Mouse (Mus musculus): ENCODE results near the gene Hdac2.
A peak's percentile ranks its signal among the peaks of the same experiment; 100 is the strongest.

Gene Hdac2

DNA sequence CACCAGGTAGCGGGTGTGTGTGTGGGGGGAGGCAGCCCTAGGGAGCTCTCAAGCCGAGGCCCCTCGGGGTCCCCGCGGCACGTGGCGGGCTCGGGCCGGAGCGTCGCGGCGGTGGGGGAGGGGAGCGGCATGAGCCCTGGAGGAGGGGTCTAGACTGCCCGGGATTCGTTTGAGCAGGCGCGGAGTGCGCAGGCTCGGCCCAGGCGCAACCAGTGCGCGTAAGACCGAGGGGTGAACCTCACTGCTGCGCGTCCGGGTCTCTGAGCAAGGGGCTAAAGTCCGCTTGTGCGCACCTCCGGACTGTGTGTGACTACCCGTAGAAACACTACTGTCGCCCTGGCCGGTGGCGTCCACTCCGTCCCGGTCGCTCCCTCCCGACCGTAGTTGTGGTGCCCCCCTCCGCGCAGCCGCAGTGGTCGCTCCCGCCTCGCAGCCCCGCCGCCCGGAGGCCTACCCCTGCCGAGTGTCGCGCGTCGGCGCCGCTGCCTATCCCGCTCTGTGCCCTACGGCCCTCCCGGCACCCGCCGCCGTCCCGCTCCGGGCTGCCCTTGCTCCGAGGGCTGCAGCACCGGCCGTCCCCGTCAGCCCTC is at the start of gene Hdac2:
Gene Hdac2 (plus strand): TSS at position 459 of the 590 bp plus-strand sequence.
- DNase-seq, result peak; percentile 91 to 95

GRCm38 (mm10) chr10:36928212-36928611 is 46.1 kb upstream of the Hdac2 start:
- no peak for DNase-seq

DNA sequence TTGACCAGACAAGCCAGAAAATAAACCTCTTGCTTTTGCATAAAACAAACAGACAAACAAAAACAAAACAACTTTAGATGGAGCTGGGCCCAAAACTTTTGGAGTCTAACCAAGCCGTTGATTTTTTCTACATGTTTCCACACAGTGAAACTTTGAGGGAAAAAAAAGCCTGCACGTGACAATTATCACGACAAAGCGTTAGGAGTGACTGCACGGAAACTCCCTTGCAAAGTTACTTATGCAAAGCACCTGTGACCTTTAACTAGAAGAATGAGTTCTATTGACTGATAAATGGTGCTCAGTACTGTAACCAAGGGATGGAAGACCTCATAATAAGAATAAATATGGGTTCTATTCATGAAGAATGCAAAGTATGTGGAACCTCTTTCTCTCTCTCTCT is 38.5 kb upstream of the Hdac2 start:
- no peak for DNase-seq

DNA sequence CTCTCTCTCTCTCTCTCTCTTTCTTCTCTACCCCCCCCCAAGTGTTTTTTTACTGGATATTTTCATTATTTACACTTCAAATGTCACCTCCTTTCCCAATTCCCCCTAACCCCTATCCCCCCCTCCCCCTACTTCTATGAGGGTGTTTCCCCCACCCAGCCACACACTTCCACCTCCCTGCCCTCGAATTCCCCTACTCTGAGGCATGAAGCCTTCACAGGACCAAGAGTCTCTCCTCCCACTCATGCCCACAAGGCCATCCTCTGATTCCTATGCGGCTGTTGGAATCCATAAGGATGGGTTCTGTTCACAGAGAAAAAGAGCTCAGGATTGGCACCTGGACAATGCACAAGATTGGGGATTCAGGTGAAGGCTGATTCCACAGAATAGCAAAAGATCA is 38.1 kb upstream of the Hdac2 start:
- no peak for DNase-seq

GRCm38 (mm10) chr10:36951742-36952141 is 22.6 kb upstream of the Hdac2 start:
- DNase-seq, result no peak

GRCm38 (mm10) chr10:36952622-36953021 is 21.7 kb upstream of the Hdac2 start:
- DNase-seq, result no peak

DNA sequence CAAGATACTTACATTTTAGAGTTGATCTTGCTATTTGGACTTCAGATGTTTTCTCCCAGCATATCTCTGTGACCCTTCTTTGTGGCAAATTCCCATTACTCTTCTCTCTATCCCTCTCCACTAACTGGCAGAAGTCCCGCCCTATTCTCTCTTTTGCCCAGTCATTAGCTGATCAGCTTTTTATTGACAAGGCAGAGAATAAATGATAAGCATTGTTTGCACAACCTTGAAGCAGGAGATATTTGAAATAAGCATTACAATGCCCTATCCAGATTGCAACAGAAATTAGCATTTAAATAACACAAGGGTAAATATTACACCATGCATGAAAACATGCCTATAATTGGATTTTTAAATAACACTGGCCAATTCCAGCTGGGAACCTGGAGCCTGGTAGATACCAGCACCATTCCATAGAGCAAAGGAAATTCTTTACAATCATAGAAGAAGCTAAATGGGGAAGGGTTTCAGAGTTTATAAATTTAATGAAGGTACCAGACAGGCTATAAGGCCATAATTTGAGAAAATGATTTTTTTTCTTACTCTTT is 14.7 kb upstream of the Hdac2 start:
- DNase-seq, result no peak

DNA sequence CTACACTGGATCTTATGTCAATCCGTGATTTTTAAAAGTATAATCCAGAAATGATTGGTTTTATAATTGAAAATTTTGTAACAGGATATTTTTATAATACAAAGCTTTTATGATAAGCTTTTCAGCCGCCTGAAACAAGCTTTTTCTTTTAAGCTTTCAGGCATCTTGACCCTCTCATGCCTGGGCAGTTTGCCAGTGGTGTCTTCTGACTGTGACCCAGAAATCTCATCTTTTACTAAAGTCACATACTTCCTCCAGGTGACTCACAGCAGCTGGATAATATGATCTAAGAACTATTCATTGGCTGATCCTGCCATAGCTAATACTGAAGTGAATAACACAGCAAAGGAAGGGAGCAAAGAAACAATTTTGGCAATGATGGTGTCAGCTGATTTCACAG is 9.9 kb upstream of the Hdac2 start:
- DNase-seq, result peak in 1 of 2 experiments; percentile 13

DNA sequence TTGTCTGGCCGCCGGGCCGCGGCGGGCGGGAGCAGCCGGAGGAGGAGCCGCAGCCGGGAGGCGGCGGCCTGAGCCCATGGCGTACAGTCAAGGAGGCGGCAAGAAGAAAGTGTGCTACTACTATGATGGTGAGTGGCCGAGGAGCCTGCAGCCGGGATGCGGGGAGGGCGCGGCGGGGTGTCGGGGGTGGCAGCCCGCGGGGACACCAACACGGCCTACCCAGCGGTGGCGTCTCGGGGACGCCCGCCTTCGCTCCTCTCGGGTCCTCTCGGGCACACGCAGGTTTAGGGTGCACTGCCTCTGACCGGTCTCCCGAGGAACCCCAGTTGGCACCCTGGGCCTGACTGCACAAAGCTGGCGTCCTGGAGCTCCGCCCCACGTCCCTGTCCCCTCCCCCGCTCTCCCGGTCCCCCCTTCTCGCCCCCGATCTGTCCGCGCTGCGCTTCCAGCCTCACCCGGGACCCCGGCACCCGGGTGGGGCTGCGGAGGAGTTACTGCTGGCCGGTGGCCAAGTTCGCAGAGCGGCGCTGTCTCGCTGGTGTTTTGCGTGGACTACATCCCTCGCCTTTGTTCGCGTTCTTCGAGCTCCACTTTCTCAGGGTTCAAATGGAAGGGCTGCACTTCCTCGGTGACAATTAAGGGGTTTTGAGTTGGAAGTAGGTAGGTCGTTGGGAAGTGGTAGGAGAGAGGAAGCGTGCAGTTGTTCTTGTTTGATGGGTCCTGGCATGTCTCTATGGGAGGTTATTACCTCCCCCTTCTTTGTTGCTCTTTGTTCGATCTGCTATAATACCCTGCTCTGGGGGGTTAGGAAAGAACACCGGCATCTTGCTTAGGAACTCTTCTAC is 554 bp downstream of the Hdac2 start:
- DNase-seq, result peak; percentile 75 to 85

DNA sequence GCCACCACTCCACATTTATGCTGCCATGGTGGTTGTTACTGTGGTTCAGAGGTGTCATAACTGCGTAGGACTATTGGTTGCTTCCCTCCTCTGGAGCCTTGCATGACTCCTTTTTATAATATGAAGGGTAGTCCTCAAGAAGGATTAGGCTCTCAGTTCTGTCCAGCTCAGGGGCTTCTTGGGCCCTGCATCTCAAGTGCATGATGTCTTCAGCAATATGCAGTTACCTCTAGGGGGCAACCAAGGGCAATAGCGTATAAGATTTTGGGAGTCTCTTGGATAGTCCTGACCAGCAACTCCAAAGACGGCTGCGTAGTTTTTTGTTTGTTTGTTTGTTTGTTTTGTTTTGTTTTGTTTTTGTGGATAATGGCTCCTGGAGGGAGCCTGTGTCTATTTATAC is 7.5 kb downstream of the Hdac2 start:
- DNase-seq, result no peak

- no peak for DNase-seq
Measured at GRCm38 (mm10) chr10:36992149-36992548, 17.8 kb downstream of the Hdac2 start.

DNA sequence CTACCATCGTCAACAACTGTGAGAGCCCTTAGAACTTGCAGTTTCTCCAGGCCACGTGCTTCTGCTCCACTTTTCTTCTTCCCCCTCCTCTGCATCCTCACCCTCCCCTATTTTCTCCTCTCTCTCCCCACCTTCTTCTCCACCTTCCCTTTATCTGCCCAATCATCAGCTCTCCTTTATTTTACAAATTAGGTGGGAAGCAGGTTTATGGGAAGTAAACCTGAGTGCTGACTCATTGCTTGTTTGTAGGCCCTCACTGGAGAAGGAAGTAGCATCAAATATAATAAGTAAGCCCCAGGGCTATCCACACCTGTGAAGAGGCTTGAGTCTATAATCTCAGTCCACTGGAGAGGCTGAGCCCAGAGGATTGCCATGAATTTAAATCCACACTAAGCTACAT is 26.5 kb downstream of the Hdac2 start:
- DNase-seq, result no peak

GRCm38 (mm10) chr10:37014274-37015107 is 40.1 kb downstream of the Hdac2 start:
- peak; percentile 79 to 81 for DNase-seq

DNA sequence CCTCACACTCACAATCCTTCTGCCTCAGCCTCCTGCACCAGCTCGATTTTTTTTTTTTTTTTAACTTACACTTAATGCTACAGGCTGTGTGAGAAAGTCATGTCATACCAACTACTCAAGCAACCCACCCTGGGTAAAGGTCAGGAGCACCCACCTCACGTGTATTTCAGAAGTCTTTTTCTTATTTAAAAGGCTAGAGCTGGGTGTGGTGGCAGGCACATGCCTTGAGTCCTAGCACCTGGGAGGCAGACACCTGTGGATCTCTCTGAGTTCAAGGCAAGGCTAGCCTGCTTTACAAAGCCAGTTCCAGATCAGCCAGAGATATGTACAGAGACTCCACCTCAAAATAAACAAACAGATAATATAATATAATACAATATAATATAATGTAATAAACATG is 41.4 kb downstream of the Hdac2 start:
- no peak for DNase-seq

DNA sequence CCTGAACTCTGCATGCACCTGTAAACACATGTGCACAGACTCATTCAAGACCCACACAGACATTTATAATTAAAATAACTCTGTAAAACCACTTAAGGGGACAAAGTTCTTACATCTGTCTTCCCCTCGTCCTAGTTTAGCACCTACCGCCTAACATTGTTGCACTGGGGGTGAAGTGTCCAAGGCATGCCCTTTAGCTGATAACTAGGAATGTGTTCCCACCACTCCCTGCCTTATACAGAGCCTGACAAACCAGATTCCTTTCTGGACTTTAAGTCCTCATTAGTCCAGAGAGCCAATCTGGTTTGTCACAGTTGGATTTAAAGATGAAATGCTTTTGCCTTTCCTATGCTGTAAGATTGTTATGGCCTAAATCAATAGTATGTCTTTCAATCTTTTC is 41.9 kb downstream of the Hdac2 start:
- DNase-seq, result no peak

GRCm38 (mm10) chr10:37024301-37024700 is 50.0 kb downstream of the Hdac2 start:
- no peak for DNase-seq

DNA sequence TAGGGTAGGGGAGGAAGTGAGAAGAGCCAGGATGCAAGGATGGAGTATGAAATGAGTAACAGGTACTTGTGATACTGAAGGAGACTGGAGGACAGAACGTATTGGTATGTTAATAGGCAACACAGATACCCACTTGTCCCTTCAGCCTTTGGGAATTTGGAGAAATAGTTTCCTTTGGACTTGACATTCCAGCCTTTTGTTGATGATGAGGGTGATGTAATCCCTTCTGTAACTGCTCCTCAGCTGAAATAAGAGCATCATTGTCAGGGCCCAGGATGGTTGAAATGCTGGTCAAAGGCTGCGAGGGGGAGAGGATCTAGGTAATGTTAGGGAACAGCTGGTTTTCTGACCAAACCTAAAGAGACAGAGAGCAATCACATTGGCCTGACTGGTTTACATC is 54.3 kb downstream of the Hdac2 start:
- DNase-seq, result no peak

DNA sequence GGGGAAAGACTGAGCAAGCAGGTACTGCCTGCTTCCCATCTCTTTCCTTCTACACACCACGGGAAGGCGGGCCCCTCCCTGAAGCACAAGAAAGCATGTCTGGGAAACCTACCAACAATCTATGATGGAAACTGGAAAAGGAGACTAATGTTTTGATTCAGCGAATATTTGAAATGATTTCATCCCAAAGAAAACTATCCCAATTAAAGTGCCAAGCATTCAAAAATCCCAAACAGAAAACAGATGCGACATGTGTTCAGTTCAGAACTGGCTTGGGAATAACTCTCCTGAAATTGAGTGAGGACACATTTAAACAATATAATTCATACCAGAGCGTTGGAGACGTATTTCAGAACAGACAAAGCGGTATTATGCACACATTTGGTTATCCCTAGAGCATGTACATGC is 60.8 kb downstream of the Hdac2 start:
- peak; percentile 8 to 25 for DNase-seq

DNA sequence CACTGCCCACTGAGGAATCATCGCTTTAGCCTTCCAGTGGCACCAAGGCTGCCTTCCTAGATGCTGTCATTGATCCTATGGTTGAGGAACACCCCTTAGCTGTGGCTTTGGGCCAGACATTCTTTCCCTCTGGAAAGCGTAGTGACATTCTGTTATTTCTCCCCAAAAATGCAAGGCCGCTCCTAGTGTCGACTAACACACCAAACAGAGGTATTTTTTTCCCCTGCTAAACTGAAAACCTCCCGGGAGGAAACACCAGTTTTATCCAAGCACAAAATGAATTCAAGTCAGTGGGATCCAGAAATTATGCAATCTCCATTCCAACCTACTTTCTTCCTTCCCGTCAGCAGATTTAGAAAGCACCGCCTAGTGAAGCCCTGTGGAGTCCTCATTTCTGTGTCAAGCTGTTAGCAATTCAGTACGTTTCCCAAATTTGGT is 73.3 kb downstream of the Hdac2 start:
- DNase-seq, result no peak

Data from kidney, postnatal 4 days (tissue).